Mouse (Mus musculus) MEL (cell line): ENCODE results near the gene Rnf44.

ENCODE experiments used
- CTCF ChIP-seq, 3 experiments: IDR thresholded peaks in 2 of 3; conservative IDR thresholded peaks in 1 of 3; 2 replicates each; pipeline ENCODE4 v1.5.1; 2011 to 2012; ENCODE audit warnings: low read length in 3 of 3, low read depth in 2 of 3, mild to moderate bottlenecking in 2 of 3, improper control_type of control experiment in 1 of 3, inconsistent platforms in 1 of 3, mixed read lengths in 1 of 3, moderate library complexity in 1 of 3; ENCODE audit not compliant: control insufficient read depth in 1 of 3, insufficient read depth in 1 of 3, poor library complexity in 1 of 3, severe bottlenecking in 1 of 3
- ELF1 ChIP-seq: IDR thresholded peaks from 2 replicates; pipeline ENCODE4 v1.6.1; 2014; ENCODE audit warnings: low read depth, mild to moderate bottlenecking, inconsistent platforms, low read length, improper control_type of control experiment, moderate library complexity
- EP300 ChIP-seq, 2 experiments: IDR thresholded peaks; 2 replicates each; pipeline ENCODE4 v1.6.1; 2011; ENCODE audit warnings: improper control_type of control experiment in 2 of 2, low read length in 2 of 2, low read depth in 1 of 2, mild to moderate bottlenecking in 1 of 2
- GATA1 ChIP-seq: IDR thresholded peaks from 2 replicates; pipeline ENCODE4 v1.6.1; 2011; ENCODE audit warnings: low read depth, low read length, improper control_type of control experiment
- MAX ChIP-seq: IDR thresholded peaks from 2 replicates; pipeline ENCODE4 v1.6.1; 2011; ENCODE audit warnings: low read length, improper control_type of control experiment
- MAZ ChIP-seq: IDR thresholded peaks from 2 replicates; pipeline ENCODE4 v1.6.1; 2012; ENCODE audit warnings: low read depth, mild to moderate bottlenecking, inconsistent platforms, low read length, improper control_type of control experiment
- POLR2A ChIP-seq, 2 experiments: IDR thresholded peaks; 2 replicates each; pipeline ENCODE4 v1.6.1; 2011 to 2012; ENCODE audit warnings: low read length in 2 of 2, mild to moderate bottlenecking in 2 of 2, control low read depth in 1 of 2, improper control_type of control experiment in 1 of 2, low read depth in 1 of 2, moderate library complexity in 1 of 2; ENCODE audit not compliant: control insufficient read depth in 1 of 2, insufficient read depth in 1 of 2, poor library complexity in 1 of 2
- POLR2AphosphoS5 ChIP-seq: IDR thresholded peaks from 2 replicates; pipeline ENCODE4 v1.6.1; 2012; ENCODE audit warnings: low read depth, borderline replicate concordance, mild to moderate bottlenecking, inconsistent platforms, low read length, moderate library complexity, mixed read lengths
- SIN3A ChIP-seq: IDR thresholded peaks from 2 replicates; pipeline ENCODE4 v1.6.1; 2012; ENCODE audit warnings: low read length, improper control_type of control experiment, inconsistent platforms
- SMC3 ChIP-seq: IDR thresholded peaks from 2 replicates; pipeline ENCODE4 v1.6.1; 2011; ENCODE audit warnings: low read depth, low read length, improper control_type of control experiment
- USF1 ChIP-seq: IDR thresholded peaks from 2 replicates; pipeline ENCODE4 v1.6.1; 2014; ENCODE audit warnings: low read depth, mild to moderate bottlenecking, inconsistent platforms, low read length, improper control_type of control experiment, moderate library complexity
- ZC3H11A ChIP-seq: IDR thresholded peaks from 2 replicates; pipeline ENCODE4 v1.6.1; 2012; ENCODE audit warnings: low read depth, mild to moderate bottlenecking, inconsistent platforms, low read length, improper control_type of control experiment
- ZNF384 ChIP-seq: IDR thresholded peaks from 2 replicates; pipeline ENCODE4 v1.6.1; 2012; ENCODE audit warnings: low read depth, mild to moderate bottlenecking, inconsistent platforms, low read length, improper control_type of control experiment

- TF ChIP-seq POLR2A (IDR thresholded peaks at IDR 0.05; ENCODE audit: control insufficient read depth in 1 of 2, insufficient read depth in 1 of 2, low read depth in 1 of 2, low read length in 2 of 2, poor library complexity in 1 of 2) (no peak), ZC3H11A (no peak), SMC3 (no peak), MAX (no peak), GATA1 (no peak), CTCF (IDR thresholded peaks at IDR 0.05 in 2 of 3, conservative IDR thresholded peaks at IDR 0.05 in 1 of 3; ENCODE audit: control insufficient read depth in 1 of 3, insufficient read depth in 1 of 3, low read depth in 2 of 3, low read length in 3 of 3, poor library complexity in 1 of 3, severe bottlenecking in 1 of 3) (no peak), EP300 (IDR thresholded peaks at IDR 0.05; ENCODE audit: low read depth in 1 of 2, low read length in 2 of 2) (no peak), SIN3A (no peak), USF1 (no peak), ELF1 (no peak), MAZ (no peak), ZNF384 (no peak), POLR2AphosphoS5 (no peak)
These were observed 7.5 kb upstream of the Rnf44 start, which contains the start of gene Cdhr2 for GRCm38 (mm10) chr13:54701243-54701642.
